Mouse (Mus musculus): ENCODE measurements at regions not wholly inside any gene's neighbourhood (a gene's known extent, or its start where the extent isn't known, plus 50 kb on each side); places are given as distances from the start of the nearest gene placed in this dataset.

- TF ChIP-seq USF1 (IDR thresholded peaks at IDR 0.05; ENCODE audit: low read depth, low read length): no peak
These were observed 120.8 kb upstream of the Arhgef26 start (continued) for GRCm38 (mm10) chr3:62217335-62217734.

- H3K9ac ChIP-seq (ENCODE audit: control insufficient read depth, low read depth, low read length, poor library complexity, severe bottlenecking): no peak overlapping the region
- no peaks in the 10 kb centered on the region for H3K79me2 ChIP-seq (ENCODE audit: control insufficient read depth, insufficient read depth, low read length, poor library complexity)
- no peaks in the 10 kb centered on the region for H3K4me1 ChIP-seq (ENCODE audit: control insufficient read depth in 1 of 2, insufficient read depth in 2 of 2, low read length in 2 of 2)
- no peaks in the 10 kb centered on the region for H3K9me3 ChIP-seq (replicated peaks; ENCODE audit: insufficient read depth, low read length)
- no peak overlapping the region for H3K27ac ChIP-seq (ENCODE audit: control insufficient read depth, low read depth, low read length)
- H3K36me3 ChIP-seq (ENCODE audit: control insufficient read depth in 1 of 2, insufficient read depth in 2 of 2, low read length in 2 of 2): no peaks in the 10 kb centered on the region
- TF ChIP-seq GATA1 (IDR thresholded peaks at IDR 0.05; ENCODE audit: low read depth, low read length) (no peak), JUND (IDR thresholded peaks at IDR 0.05; ENCODE audit: low read depth, low read length) (no peak), ETS1 (IDR thresholded peaks at IDR 0.05; ENCODE audit: low read depth, low read length) (no peak), MYC (IDR thresholded peaks at IDR 0.05; ENCODE audit: low read depth, low read length) (no peak), USF1 (IDR thresholded peaks at IDR 0.05; ENCODE audit: low read depth, low read length) (no peak), TBP (IDR thresholded peaks at IDR 0.05; ENCODE audit: low read depth, low read length) (no peak), MYB (IDR thresholded peaks at IDR 0.05; ENCODE audit: low read depth, low read length) (no peak), TCF12 (IDR thresholded peaks at IDR 0.05; ENCODE audit: low read depth, low read length) (no peak), SIN3A (IDR thresholded peaks at IDR 0.05; ENCODE audit: low read length) (no peak), MEF2A (IDR thresholded peaks at IDR 0.05; ENCODE audit: extremely low read depth, insufficient replicate concordance, low read depth, low read length, poor library complexity, severe bottlenecking) (no peak)
- no peaks in the 10 kb centered on the region for H3K27me3 ChIP-seq (ENCODE audit: control insufficient read depth in 1 of 2, insufficient read depth in 2 of 2, low read length in 2 of 2)
- no peak for DNase-seq (ENCODE audit: low read depth, low spot score)
- no peak overlapping the region for H3K4me3 ChIP-seq (ENCODE audit: control insufficient read depth in 1 of 2, insufficient read depth in 1 of 2, low read depth in 2 of 2, low read length in 2 of 2)
These were observed 110.4 kb upstream of the Arhgef26 start for GRCm38 (mm10) chr3:62227697-62228096.

GRCm38 (mm10) chr3:62228156-62228555, 110.0 kb upstream of the Arhgef26 start:
- H3K79me2 ChIP-seq (ENCODE audit: control insufficient read depth, insufficient read depth, low read length, poor library complexity): no peaks in the 10 kb centered on the region
- no peaks in the 10 kb centered on the region for H3K36me3 ChIP-seq (ENCODE audit: control insufficient read depth in 1 of 2, insufficient read depth in 2 of 2, low read length in 2 of 2)
- no peaks in the 10 kb centered on the region for H3K4me1 ChIP-seq (ENCODE audit: control insufficient read depth in 1 of 2, insufficient read depth in 2 of 2, low read length in 2 of 2)
- H3K27me3 ChIP-seq (ENCODE audit: control insufficient read depth in 1 of 2, insufficient read depth in 2 of 2, low read length in 2 of 2): no peaks in the 10 kb centered on the region
- no peak overlapping the region for H3K9ac ChIP-seq (ENCODE audit: control insufficient read depth, low read depth, low read length, poor library complexity, severe bottlenecking)
- H3K9me3 ChIP-seq (replicated peaks; ENCODE audit: insufficient read depth, low read length): no peaks in the 10 kb centered on the region
- no peak for TF ChIP-seq MAFK (IDR thresholded peaks at IDR 0.05; ENCODE audit: borderline replicate concordance, low read depth, low read length)
- TF ChIP-seq NRF1 (IDR thresholded peaks at IDR 0.05; ENCODE audit: insufficient read depth, low read depth, low read length, poor library complexity, severe bottlenecking): no peak
- TF ChIP-seq SMC3 (IDR thresholded peaks at IDR 0.05; ENCODE audit: low read depth, low read length): no peak
- no peak for TF ChIP-seq UBTF (IDR thresholded peaks at IDR 0.05; ENCODE audit: borderline replicate concordance, insufficient read depth, low read depth, low read length)
- TF ChIP-seq JUND (IDR thresholded peaks at IDR 0.05; ENCODE audit: low read depth, low read length): no peak
- no peak for TF ChIP-seq USF2 (IDR thresholded peaks at IDR 0.05; ENCODE audit: borderline replicate concordance in 1 of 2, insufficient read depth in 1 of 2, low read depth in 1 of 2, low read length in 2 of 2)
- TF ChIP-seq TCF12 (IDR thresholded peaks at IDR 0.05; ENCODE audit: low read depth, low read length): no peak
- no peak for TF ChIP-seq HCFC1 (IDR thresholded peaks at IDR 0.05; ENCODE audit: low read depth, low read length)
- no peak overlapping the region for H3K27ac ChIP-seq (ENCODE audit: control insufficient read depth, low read depth, low read length)
- H3K4me3 ChIP-seq (ENCODE audit: control insufficient read depth in 1 of 2, insufficient read depth in 1 of 2, low read depth in 2 of 2, low read length in 2 of 2): no peak overlapping the region
- DNase-seq (ENCODE audit: low read depth, low spot score): no peak

All from MEL (cell line).